Mouse (Mus musculus) A20 (cell line): ENCODE data around the gene Jmjd4.

Experiments used
- DNase-seq: peaks from one replicate; pipeline ENCODE4 v3.0.0-alpha.2; 2011; ENCODE audit warnings: low read depth, low spot score

Gene Jmjd4

GRCm38 (mm10) chr11:59471413-59472325, 21.8 kb downstream of the Jmjd4 start:
- DNase-seq = peak; percentile 43

GRCm38 (mm10) chr11:59472326-59472677, 22.5 kb downstream of the Jmjd4 start, which contains the start of gene Zfp867:
Gene Zfp867, minus strand, starts transcription at chr11:59472474.
- peak; percentile 94 for DNase-seq

- no peak for DNase-seq
These were observed 27.4 kb downstream of the Jmjd4 start for GRCm38 (mm10) chr11:59477240-59477639.

GRCm38 (mm10) chr11:59483212-59483611, 33.4 kb downstream of the Jmjd4 start:
- peak; percentile 48 for DNase-seq

GRCm38 (mm10) chr11:59485641-59486040, 35.8 kb downstream of the Jmjd4 start:
- no peak for DNase-seq

- no peak for DNase-seq
These were observed 36.4 kb downstream of the Jmjd4 start for GRCm38 (mm10) chr11:59486222-59486621.

GRCm38 (mm10) chr11:59496672-59497310, 46.9 kb downstream of the Jmjd4 start:
- DNase-seq = no peak

GRCm38 (mm10) chr11:59497747-59498146, 47.9 kb downstream of the Jmjd4 start:
- peak; percentile 20 for DNase-seq

- DNase-seq = no peak
These were observed 52.3 kb downstream of the Jmjd4 start for GRCm38 (mm10) chr11:59501978-59502700.

GRCm38 (mm10) chr11:59505351-59505838, 55.5 kb downstream of the Jmjd4 start:
- DNase-seq = peak; percentile 88

- DNase-seq = peak; percentile 89
These were observed 56.2 kb downstream of the Jmjd4 start for GRCm38 (mm10) chr11:59505839-59506712.

- no peak for DNase-seq
These were observed 56.8 kb downstream of the Jmjd4 start for GRCm38 (mm10) chr11:59506713-59507074.
